Mouse (Mus musculus) brown adipose tissue, adult 24 weeks (tissue): Measurements from ENCODE around the gene Mecom. TPM values are rescaled to one million over a fixed set of nuclear protein-coding genes. Genes with fewer than 3 reads are reported as not detected.

Source experiments
- H3K27ac ChIP-seq: fragments of 200-500 bp; replicated peaks from 2 replicates; pipeline ENCODE4 v1.5.1; 2012; ENCODE audit warnings: low read depth, mild to moderate bottlenecking, low read length
- H3K4me1 ChIP-seq: fragments of 200-500 bp; 2 replicates; pipeline ENCODE4 v1.6.1; 2012; ENCODE audit warnings: low read length, mixed read lengths; ENCODE audit not compliant: control insufficient read depth, insufficient read depth, insufficient read length
- H3K4me3 ChIP-seq: fragments of 200-500 bp; 2 replicates; pipeline ENCODE4 v1.5.1; 2012; ENCODE audit warnings: low read depth, mild to moderate bottlenecking, low read length, moderate library complexity; ENCODE audit not compliant: insufficient read depth
- polyA plus RNA-seq: library from polyadenylated mRNA; stranded (reverse); fragments of >200 nt; gene quantifications from 2 replicates; pipeline ENCODE4 v1.2.4, GENCODE M21; 2012; ENCODE audit not compliant: missing spikeins, insufficient read depth, insufficient read length

Gene Mecom
- polyA plus RNA-seq, 1 experiment, result 9.2 TPM

DNA sequence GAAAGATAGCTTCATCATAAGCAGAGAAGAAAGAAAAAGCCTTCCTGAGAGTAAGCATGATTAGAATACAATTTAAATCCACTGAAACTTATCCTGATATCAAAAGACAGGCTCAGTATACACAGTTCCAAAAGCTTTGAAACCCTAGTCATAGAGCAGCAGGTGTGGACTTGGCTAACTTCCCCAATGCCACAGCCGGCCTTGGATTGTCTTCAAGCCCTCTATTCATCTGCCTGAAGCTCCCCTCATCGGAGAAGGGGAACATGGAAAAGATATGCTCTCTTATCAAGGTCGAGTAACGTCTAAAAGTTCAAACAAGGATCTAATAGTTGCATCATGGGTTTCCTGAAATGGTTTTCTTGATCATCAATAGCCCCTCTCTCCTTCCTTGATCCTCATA is 152.9 kb downstream of the Mecom start:
- Histone ChIP-seq H3K4me3 (no peak overlapping the region), H3K27ac (no peak overlapping the region), H3K4me1 (peaks cover 7% of the 10 kb centered on the region)

DNA sequence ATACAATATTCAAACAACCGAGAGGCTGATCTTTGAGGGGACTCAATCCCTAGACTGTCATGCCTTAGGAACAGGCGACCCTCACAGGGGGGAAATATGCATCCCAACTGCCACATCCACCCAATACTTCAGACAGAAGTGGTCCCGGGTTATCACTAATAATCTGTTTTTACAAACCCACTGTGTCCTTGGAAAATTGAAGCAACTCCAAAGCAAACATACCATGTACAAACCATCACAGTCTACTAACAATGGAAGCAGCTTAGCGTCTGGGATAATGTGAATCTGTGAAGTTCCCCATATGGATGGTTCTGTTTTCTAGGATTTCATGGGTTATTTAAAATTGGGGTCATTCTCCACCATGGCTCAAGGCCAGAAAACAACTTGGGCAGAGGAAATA is 155.1 kb downstream of the Mecom start:
- H3K27ac ChIP-seq, result no peak overlapping the region
- H3K4me3 ChIP-seq, result no peak overlapping the region
- peaks cover 7% of the 10 kb centered on the region for H3K4me1 ChIP-seq

DNA sequence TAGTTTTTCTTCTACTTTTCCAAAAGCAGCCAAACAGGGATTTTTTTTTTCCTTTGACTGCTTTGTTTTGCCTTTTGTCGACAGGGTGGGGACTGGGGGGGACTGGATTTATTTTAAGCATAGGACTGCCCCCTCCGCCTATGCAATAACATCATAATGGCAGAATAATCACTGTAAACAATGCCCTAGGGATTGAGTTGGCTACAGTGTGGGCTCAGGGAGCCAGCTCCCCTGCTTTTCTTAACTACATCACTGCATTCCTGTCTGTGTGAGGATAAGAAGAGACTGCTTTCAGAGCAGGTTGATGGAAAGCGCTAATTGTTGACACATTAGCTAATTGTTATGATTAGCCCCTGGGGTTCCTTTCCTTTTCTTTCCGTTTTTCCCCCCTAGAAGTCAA is 155.6 kb downstream of the Mecom start:
- Histone ChIP-seq H3K4me3 (no peak overlapping the region), H3K27ac (no peak overlapping the region), H3K4me1 (peaks cover 7% of the 10 kb centered on the region)

- Histone ChIP-seq H3K27ac (no peak overlapping the region), H3K4me1 (peaks cover 7% of the 10 kb centered on the region)
Observed at GRCm38 (mm10) chr3:30390346-30390745, 157.5 kb downstream of the Mecom start.

GRCm38 (mm10) chr3:30380273-30380672 is 167.5 kb downstream of the Mecom start:
- no peaks in the 10 kb centered on the region for H3K4me1 ChIP-seq
- H3K27ac ChIP-seq, result no peak overlapping the region
- H3K4me3 ChIP-seq, result no peak overlapping the region

More at GRCm38 (mm10) chr3:30390346-30390745, 157.5 kb downstream of the Mecom start:
- no peak overlapping the region for H3K4me3 ChIP-seq

DNA sequence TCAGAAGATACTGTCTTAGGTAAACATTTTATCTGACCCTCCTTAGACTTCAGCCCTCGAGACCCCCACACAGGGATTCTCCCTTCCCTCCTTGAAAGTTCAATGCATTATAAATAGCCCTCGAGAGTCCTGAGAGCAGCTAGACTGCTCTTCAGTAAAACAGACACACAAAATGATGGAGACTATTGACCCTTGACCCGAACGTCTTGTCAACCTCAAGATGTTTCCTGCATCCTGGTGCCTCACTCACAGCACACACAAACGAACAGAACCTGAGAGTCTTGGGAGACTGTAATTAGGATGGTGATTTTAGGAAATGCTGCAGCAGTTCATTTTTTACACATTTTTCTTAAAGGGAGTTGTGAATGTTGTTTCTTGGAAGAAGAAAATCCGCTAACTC is 168.5 kb downstream of the Mecom start:
- Histone ChIP-seq H3K27ac (no peak overlapping the region), H3K4me3 (no peak overlapping the region), H3K4me1 (no peaks in the 10 kb centered on the region)

DNA sequence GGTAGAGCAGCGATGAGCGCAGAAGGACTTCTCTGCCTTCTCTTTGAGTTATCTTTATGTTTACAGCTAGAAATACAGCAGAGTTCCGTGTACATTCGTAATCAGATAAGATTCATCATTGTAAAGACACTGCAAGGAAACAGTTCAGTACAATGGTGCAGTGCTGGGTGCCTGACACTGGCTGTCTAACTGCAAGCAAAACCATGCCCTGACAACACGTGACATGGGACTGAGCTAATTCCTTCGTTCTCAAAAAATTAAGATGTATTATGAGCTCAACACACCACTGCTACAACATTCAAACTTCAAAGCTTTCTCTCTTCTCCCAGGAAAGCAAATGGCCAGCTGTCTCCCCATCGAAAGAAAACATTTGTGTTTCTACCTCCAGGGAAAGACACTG is 176.3 kb downstream of the Mecom start:
- H3K4me1 ChIP-seq, result no peaks in the 10 kb centered on the region
- H3K27ac ChIP-seq, result no peak overlapping the region
- H3K4me3 ChIP-seq, result no peak overlapping the region

GRCm38 (mm10) chr3:30370860-30371455 is 176.8 kb downstream of the Mecom start:
- no peak overlapping the region for H3K27ac ChIP-seq
- H3K4me3 ChIP-seq, result no peak overlapping the region
- H3K4me1 ChIP-seq, result no peaks in the 10 kb centered on the region

GRCm38 (mm10) chr3:30366621-30367020 is 181.2 kb downstream of the Mecom start:
- H3K27ac ChIP-seq, result no peak overlapping the region
- no peak overlapping the region for H3K4me3 ChIP-seq
- H3K4me1 ChIP-seq, result no peaks in the 10 kb centered on the region

DNA sequence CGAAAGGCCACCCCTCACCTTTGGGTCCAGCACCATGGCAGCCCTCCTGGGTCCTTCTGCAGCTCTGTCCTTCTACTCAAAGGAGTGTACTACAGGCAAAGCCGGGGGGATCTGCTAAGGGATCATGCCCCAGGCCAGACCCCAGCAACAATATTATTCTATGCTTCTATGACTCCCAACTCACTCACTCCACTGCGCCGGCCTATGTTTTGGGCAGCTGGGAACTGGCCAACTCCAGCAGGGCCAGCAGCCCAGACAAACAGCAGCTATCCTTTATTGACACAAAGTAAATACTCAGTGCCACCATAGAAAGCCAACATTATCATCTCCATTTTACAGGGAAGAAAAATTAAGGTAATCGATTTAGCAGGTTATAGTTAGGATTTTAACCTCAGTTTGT is 186.6 kb downstream of the Mecom start:
- H3K4me1 ChIP-seq, result no peaks in the 10 kb centered on the region
- no peak overlapping the region for H3K27ac ChIP-seq
- H3K4me3 ChIP-seq, result no peak overlapping the region

- H3K4me3 ChIP-seq, result no peak overlapping the region
- H3K27ac ChIP-seq, result no peak overlapping the region; the same call in 1 of the 2 replicates
- peaks cover 7% of the 10 kb centered on the region; the same call in 1 of the 2 replicates for H3K4me1 ChIP-seq
Observed at GRCm38 (mm10) chr3:30353878-30354727, 193.7 kb downstream of the Mecom start.

DNA sequence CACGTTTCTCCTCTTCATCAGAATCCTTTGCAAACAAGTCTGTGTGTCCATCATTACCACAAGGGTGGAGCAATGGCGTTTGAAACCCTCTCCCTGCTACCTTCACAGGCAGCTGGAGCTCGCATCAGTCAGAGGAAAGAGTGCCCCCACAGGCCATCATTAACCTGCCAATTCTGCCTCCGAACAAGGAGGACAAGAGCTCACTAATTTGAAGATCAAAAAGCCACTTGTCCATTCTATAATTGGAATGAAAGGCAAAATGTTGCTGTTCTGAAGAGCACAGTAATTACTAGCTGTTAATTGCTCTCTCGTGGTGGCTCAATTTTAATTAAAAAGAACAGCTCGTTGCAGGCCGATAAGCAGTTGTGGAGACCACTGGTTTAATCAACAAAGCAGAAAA is 198.5 kb downstream of the Mecom start:
- H3K27ac ChIP-seq, result no peak overlapping the region
- H3K4me3 ChIP-seq, result no peak overlapping the region
- H3K4me1 ChIP-seq, result peaks cover 3% of the 10 kb centered on the region; the same call in 1 of the 2 replicates

GRCm38 (mm10) chr3:30344151-30344550 is 203.7 kb downstream of the Mecom start:
- H3K4me1 ChIP-seq, result 0 out of 2 replicates have a peak, but pooled peaks cover 2% of the 10 kb centered on the region
- H3K4me3 ChIP-seq, result no peak overlapping the region
- no peak overlapping the region for H3K27ac ChIP-seq

DNA sequence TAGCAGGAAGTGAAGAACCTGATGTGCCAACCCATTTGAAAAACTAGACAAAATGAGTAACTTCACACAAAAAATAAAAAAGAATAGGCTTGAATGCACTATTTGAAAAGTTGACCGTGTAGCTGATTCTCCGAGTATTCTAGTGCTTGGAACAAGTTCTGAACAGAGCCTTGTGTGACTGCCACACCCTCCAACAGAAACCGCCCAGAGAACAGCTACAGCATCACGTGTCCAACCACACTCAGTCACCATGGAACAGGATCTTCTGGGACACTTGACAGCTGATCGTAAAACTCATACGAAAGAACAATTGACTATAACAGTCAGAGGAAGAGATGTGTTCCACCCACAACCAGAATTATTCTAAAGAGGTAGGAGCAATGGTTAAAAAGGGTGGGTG is 215.5 kb downstream of the Mecom start:
- Histone ChIP-seq H3K27ac (no peak overlapping the region), H3K4me3 (no peak overlapping the region), H3K4me1 (no peaks in the 10 kb centered on the region)

DNA sequence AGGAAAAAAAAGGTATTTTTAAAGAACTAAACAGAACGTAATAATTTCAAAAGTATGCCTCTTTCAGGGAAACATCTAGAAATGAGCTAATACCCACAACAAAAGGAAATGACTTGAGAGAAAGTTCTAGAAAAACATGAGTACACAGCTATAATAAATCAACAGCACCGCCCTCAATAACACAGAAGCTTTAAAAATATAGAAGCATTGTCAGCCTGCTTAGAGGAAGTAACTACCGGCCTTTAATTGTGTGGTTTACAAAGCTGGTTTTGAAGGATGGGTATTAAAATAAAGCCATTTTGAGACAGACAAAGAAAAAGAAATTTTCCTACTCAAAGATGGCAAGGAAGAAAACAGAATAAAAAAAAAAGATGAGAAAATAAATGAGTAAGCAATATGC is 217.3 kb downstream of the Mecom start:
- Histone ChIP-seq H3K4me3 (no peak overlapping the region), H3K4me1 (no peaks in the 10 kb centered on the region; the same call in 1 of the 2 replicates), H3K27ac (no peak overlapping the region)

GRCm38 (mm10) chr3:30330021-30330420 is 217.8 kb downstream of the Mecom start:
- Histone ChIP-seq H3K4me1 (no peaks in the 10 kb centered on the region; the same call in 1 of the 2 replicates), H3K27ac (no peak overlapping the region), H3K4me3 (no peak overlapping the region)
